ENCODE assay signal across 8 mouse cellular contexts in genomic region chr17:87473736-87474500, GRCm38 (mm10). TPM values are rescaled to one million over a fixed set of nuclear protein-coding genes. Genes with fewer than 3 reads are reported as not detected.
A peak's percentile ranks its signal among the peaks of the same experiment; 100 is the strongest.
DNase-seq lines count a peak whose midpoint lies in the region; ATAC-seq and TF ChIP-seq lines count a peak whose summit lies in the region.

No protein-coding gene starts in this region.

- no peaks in the 10 kb centered on the region for H3K36me3 ChIP-seq in embryonic facial prominence, embryonic 11.5 days (replicated peaks; ENCODE audit: control insufficient read depth, insufficient read depth, low read depth, low read length)
- no peaks in the 10 kb centered on the region for H3K36me3 ChIP-seq in heart, embryonic 11.5 days (ENCODE audit: control insufficient read depth, insufficient read depth, low read length)
- no peaks in the 10 kb centered on the region for H3K36me3 ChIP-seq in kidney, postnatal 0 days (ENCODE audit: insufficient read depth, low read length)
- no peaks in the 10 kb centered on the region for H3K36me3 ChIP-seq in liver, embryonic 12.5 days

- H3K4me3 ChIP-seq in embryonic facial prominence, embryonic 11.5 days (ENCODE audit: low read depth, low read length): peak overlapping the region; percentile 31
- H3K4me3 ChIP-seq in heart, embryonic 11.5 days (ENCODE audit: low read depth, low read length): peak overlapping the region; percentile 41
- peak overlapping the region; percentile 26 for H3K4me3 ChIP-seq in kidney, postnatal 0 days (replicated peaks; ENCODE audit: low read depth, low read length)
- H3K4me3 ChIP-seq in liver, embryonic 12.5 days: peak overlapping the region; percentile 30

- peak overlapping the region; percentile 44 for H3K9ac ChIP-seq in embryonic facial prominence, embryonic 11.5 days (replicated peaks; ENCODE audit: low read length)
- peak overlapping the region; percentile 59 for H3K9ac ChIP-seq in heart, embryonic 11.5 days (ENCODE audit: low read depth, low read length)
- 0 out of 2 replicates have a peak overlapping the region, but pooled peaks have one; percentile 43 for H3K9ac ChIP-seq in kidney, postnatal 0 days (ENCODE audit: low read depth, low read length)
- H3K9ac ChIP-seq in liver, embryonic 12.5 days: peak overlapping the region; percentile 14; the same call in 1 of the 2 replicates

- H3K9me3 ChIP-seq in embryonic facial prominence, embryonic 11.5 days (replicated peaks; ENCODE audit: control insufficient read depth, low read length): no peaks in the 10 kb centered on the region
- no peaks in the 10 kb centered on the region for H3K9me3 ChIP-seq in heart, embryonic 11.5 days (replicated peaks; ENCODE audit: control insufficient read depth, low read length)
- H3K9me3 ChIP-seq in kidney, postnatal 0 days (replicated peaks; ENCODE audit: low read length): no peaks in the 10 kb centered on the region
- H3K9me3 ChIP-seq in liver, embryonic 12.5 days (replicated peaks): no peaks in the 10 kb centered on the region

- under 1% methylated on average over 23 of the region's 23 CpGs for WGBS in embryonic facial prominence, embryonic 11.5 days
- 1% methylated on average over 23 of the region's 23 CpGs for WGBS in heart, embryonic 11.5 days (ENCODE audit: insufficient replicate concordance)
- WGBS in kidney, postnatal 0 days: under 1% methylated on average over 23 of the region's 23 CpGs
- WGBS in liver, embryonic 12.5 days (ENCODE audit: insufficient replicate concordance): 2% methylated on average over 23 of the region's 23 CpGs

- no peak overlapping the region for H3K27ac ChIP-seq in embryonic facial prominence, embryonic 11.5 days (replicated peaks; ENCODE audit: low read depth, low read length)
- H3K27ac ChIP-seq in heart, embryonic 11.5 days (ENCODE audit: low read depth, low read length): peak overlapping the region; percentile 67
- H3K27ac ChIP-seq in kidney, postnatal 0 days: peak overlapping the region; percentile 48
- H3K27ac ChIP-seq in liver, embryonic 12.5 days: no peak overlapping the region

- peaks cover 2% of the 10 kb centered on the region; the same call in 1 of the 2 replicates for H3K27me3 ChIP-seq in embryonic facial prominence, embryonic 11.5 days (ENCODE audit: control insufficient read depth, insufficient read depth, low read length)
- no peaks in the 10 kb centered on the region for H3K27me3 ChIP-seq in heart, embryonic 11.5 days (ENCODE audit: control insufficient read depth, insufficient read depth, low read length)
- H3K27me3 ChIP-seq in kidney, postnatal 0 days (ENCODE audit: insufficient read depth, low read length): no peaks in the 10 kb centered on the region
- H3K27me3 ChIP-seq in liver, embryonic 12.5 days (replicated peaks): peaks cover 43% of the 10 kb centered on the region

- peak overlapping the region; percentile 78 for H3K4me2 ChIP-seq in embryonic facial prominence, embryonic 11.5 days (ENCODE audit: low read depth, low read length)
- H3K4me2 ChIP-seq in heart, embryonic 11.5 days: peak overlapping the region; percentile 75
- H3K4me2 ChIP-seq in kidney, postnatal 0 days (ENCODE audit: low read length): peak overlapping the region; percentile 62
- H3K4me2 ChIP-seq in liver, embryonic 12.5 days: peak overlapping the region; percentile 65

- no peak for TF ChIP-seq CTCF in kidney, postnatal 0 days (IDR thresholded peaks at IDR 0.05; ENCODE audit: low read depth)

- peak; percentile 79 for ATAC-seq in embryonic facial prominence, embryonic 11.5 days (replicated peaks; ENCODE audit: insufficient number of reproducible peaks, low FRiP score, low TSS enrichment, low read depth)
- peak; percentile 37 for ATAC-seq in heart, embryonic 11.5 days (replicated peaks; ENCODE audit: insufficient number of reproducible peaks, low FRiP score, low TSS enrichment)
- ATAC-seq in kidney, postnatal 0 days (replicated peaks; ENCODE audit: low FRiP score, low read depth): peak; percentile 67; the same call in 1 of the 2 replicates
- ATAC-seq in liver, embryonic 12.5 days: no peak
- ATAC-seq in monocyte, adult 5-6 weeks (replicated peaks; ENCODE audit: insufficient number of reproducible peaks, low FRiP score, low TSS enrichment, poor library complexity, severe bottlenecking): peak; percentile 72

- H3K4me1 ChIP-seq in embryonic facial prominence, embryonic 11.5 days (ENCODE audit: control insufficient read depth, insufficient read depth, low read length): peaks cover 7% of the 10 kb centered on the region
- peaks cover 31% of the 10 kb centered on the region for H3K4me1 ChIP-seq in heart, embryonic 11.5 days (ENCODE audit: control insufficient read depth, insufficient read depth, low read length)
- H3K4me1 ChIP-seq in kidney, postnatal 0 days (replicated peaks; ENCODE audit: insufficient read depth, low read length): peaks cover 21% of the 10 kb centered on the region
- peaks cover 65% of the 10 kb centered on the region for H3K4me1 ChIP-seq in liver, embryonic 12.5 days

- peak; percentile 39 to 41 for DNase-seq in B cell, adult 2 months
- DNase-seq in adrenal gland, adult 8-10 months: peak; percentile 49
- peak; percentile 55 for DNase-seq in embryonic facial prominence, embryonic 11.5 days (ENCODE audit: low spot score)
- peak; percentile 57 for DNase-seq in kidney, postnatal 0 days (ENCODE audit: low spot score)
- DNase-seq in telencephalon, adult 2 months (ENCODE audit: low read depth, low spot score): peak; percentile 85

RNA-seq across cellular contexts. Expression of gene Calm2, which starts 27.2 kb away (rescaled TPM):
- 100 to 1,000 TPM; 507 to 545 (median 540) TPM for total RNA-seq in adrenal gland, adult 8-10 months (2022)
- polyA plus RNA-seq in embryonic facial prominence, embryonic 11.5 days (2014; fragmentation: Nextera tagmentation; extraction: Ambion mirVana): 1,261 and 1,315 TPM in 2 replicates
- polyA plus RNA-seq in heart, embryonic 11.5 days (2014; fragmentation: Nextera tagmentation; extraction: Ambion mirVana): 724 and 789 TPM in 2 replicates
- 1,007 and 1,080 TPM in 2 replicates for polyA plus RNA-seq in kidney, postnatal 0 days (2015; fragmentation: Nextera tagmentation; extraction: Ambion mirVana)
- 401 and 435 TPM in 2 replicates for polyA plus RNA-seq in liver, embryonic 12.5 days (2016; fragmentation: Nextera tagmentation; extraction: Ambion mirVana)
- total RNA-seq in monocyte, adult 5-6 weeks (2017): 1,504 to 2,308 TPM (median 2,140 TPM) in 3 replicates

RNA-seq across cellular contexts. Expression of gene Stpg4, which starts 46.4 kb away (rescaled TPM):
- not detected for total RNA-seq in adrenal gland, adult 8-10 months (2022)
- polyA plus RNA-seq in embryonic facial prominence, embryonic 11.5 days (2014; fragmentation: Nextera tagmentation; extraction: Ambion mirVana): not detected in 2 replicates
- not detected in 2 replicates for polyA plus RNA-seq in heart, embryonic 11.5 days (2014; fragmentation: Nextera tagmentation; extraction: Ambion mirVana)
- not detected in 2 replicates for polyA plus RNA-seq in kidney, postnatal 0 days (2015; fragmentation: Nextera tagmentation; extraction: Ambion mirVana)
- polyA plus RNA-seq in liver, embryonic 12.5 days (2016; fragmentation: Nextera tagmentation; extraction: Ambion mirVana): not detected in 2 replicates
- total RNA-seq in monocyte, adult 5-6 weeks (2017): not detected in 3 replicates

Comparison
In these comparisons a context has a peak if more than half of its experiments do, and no peak if none do; other contexts are left out.
1. H3K27ac ChIP-seq: peak in heart, embryonic 11.5 days (single experiment) and kidney, postnatal 0 days (single experiment); none in embryonic facial prominence, embryonic 11.5 days (single experiment) and liver, embryonic 12.5 days (single experiment).
2. Peak in every context shown above with its lines, with median percentiles within 50 percentile points of each other: DNase-seq, H3K4me2 ChIP-seq, H3K4me3 ChIP-seq and H3K9ac ChIP-seq.